Mouse (Mus musculus) cerebellum, adult 11 months (tissue): ENCODE measurements around the gene Mmp27.

ENCODE experiments used
- DNase-seq: peaks from one replicate; pipeline ENCODE4 v3.0.0; 2022

The Mmp27 gene

GRCm38 (mm10) chr9:7604005-7604404, 32.8 kb downstream of the Mmp27 start:
- no peak for DNase-seq

GRCm38 (mm10) chr9:7605638-7606037, 34.4 kb downstream of the Mmp27 start:
- no peak for DNase-seq

DNA sequence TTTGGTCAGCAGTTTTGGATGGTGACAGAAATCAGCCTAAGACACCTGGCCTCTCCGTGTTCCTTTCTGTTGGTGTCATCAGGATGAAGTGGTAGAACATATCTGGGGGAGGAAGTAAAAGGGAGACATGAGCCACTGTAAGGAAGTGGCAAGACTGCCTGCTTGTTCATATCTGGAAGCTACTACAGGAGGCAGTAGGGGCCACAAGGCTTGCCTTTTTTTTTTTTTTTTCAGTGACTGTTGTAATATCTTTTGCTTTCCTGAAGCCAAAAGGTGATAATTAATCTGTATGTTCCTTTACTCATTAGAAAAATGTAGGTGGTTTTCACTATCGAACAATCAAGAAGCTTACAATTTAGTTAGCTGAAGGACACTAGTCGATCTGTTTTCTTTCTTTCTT, 51.4 kb downstream of the Mmp27 start:
- DNase-seq = no peak

- DNase-seq = no peak
Observed at GRCm38 (mm10) chr9:7627931-7628330, 56.7 kb downstream of the Mmp27 start, which contains the start of gene Mmp20. Gene Mmp20 (plus strand): TSS chr9:7628231.
